Mouse (Mus musculus) urinary bladder, postnatal 25 days (tissue): Measurements from ENCODE around the gene Frs3.

Experiments
- DNase-seq: peaks from one replicate; pipeline ENCODE4 v3.0.0; 2022; ENCODE audit warnings: low spot score

The Frs3 gene

DNA sequence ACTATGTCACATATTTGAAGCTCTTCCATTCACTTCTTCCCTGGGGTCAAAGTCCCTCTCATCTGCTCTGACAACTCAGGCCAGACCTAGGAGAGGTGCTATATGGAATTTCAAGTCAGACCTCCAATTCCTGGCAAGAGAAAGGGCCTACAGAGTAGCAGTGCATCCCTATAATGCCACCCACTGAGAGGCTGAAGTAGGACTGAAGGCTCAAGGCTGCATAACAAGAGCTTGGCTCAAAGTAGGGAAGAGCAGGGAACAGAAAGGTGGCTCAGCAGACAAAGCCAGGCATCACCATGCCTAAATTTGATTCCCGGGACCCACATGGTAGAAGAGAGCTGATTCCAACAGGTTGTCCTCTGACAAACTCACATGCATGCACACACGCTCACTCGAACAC, 2.8 kb downstream of the Frs3 start:
- no peak for DNase-seq

- no peak for DNase-seq
Measured at GRCm38 (mm10) chr17:47693671-47694441, 5.0 kb downstream of the Frs3 start.

DNA sequence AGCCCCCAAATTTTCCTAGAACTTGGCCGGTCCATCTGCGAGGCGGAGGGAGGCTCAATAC, 5.4 kb downstream of the Frs3 start, which contains the start of gene Gm21981:
Gene Gm21981 (minus strand): TSS at position 14 of the 61 bp plus-strand sequence.
- no peak for DNase-seq

- peak; percentile 99 for DNase-seq
Measured at GRCm38 (mm10) chr17:47694503-47695336, 5.9 kb downstream of the Frs3 start, which contains the start of gene Prickle4. Prickle4 (minus strand) TSS chr17:47694736.

GRCm38 (mm10) chr17:47695337-47695710, 6.5 kb downstream of the Frs3 start:
- no peak for DNase-seq

DNA sequence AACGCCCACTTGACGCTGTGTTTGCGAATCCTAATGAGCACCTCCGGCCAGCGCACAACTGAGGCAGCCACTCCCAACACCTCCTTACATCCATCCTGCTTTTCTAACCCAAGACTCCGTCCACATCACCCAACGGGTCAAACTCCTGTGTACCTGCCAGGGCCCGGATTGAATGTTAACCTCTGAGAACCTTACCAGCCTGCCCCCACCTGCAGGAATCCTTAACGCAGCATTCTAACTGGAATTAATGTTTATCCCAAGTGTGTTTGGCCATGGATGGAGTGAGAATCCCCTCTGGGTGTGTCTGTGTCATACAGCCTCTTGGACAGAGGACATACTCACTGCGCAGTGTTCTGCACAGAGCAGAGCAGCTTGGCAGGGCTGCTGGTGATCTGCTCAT, 9.3 kb downstream of the Frs3 start:
- DNase-seq = no peak

- no peak for DNase-seq
Measured at GRCm38 (mm10) chr17:47699055-47699454, 10.2 kb downstream of the Frs3 start.

DNA sequence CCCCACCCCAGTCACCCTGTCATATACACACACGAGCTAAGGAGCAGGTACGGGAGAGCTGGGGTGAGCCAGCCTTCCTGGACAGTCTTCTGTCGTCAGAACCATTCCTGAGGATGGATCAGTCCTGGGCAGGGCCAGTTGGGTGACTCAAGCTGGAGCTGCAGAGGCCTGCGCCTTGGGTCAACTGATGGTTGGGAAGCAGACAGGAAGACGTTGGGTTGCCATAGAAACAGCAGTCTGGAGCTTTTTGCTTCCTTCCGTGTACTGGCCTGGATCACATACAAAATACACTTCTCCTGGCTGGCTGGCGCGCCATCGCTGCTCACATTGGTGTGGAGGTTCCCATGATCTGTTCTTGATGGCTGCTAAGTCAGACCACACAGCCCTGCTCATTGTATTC, 13.0 kb downstream of the Frs3 start:
- DNase-seq = no peak

- no peak for DNase-seq
Measured at GRCm38 (mm10) chr17:47702548-47703345, 13.9 kb downstream of the Frs3 start.

- DNase-seq = no peak
Measured at GRCm38 (mm10) chr17:47703556-47703955, 14.7 kb downstream of the Frs3 start.

DNA sequence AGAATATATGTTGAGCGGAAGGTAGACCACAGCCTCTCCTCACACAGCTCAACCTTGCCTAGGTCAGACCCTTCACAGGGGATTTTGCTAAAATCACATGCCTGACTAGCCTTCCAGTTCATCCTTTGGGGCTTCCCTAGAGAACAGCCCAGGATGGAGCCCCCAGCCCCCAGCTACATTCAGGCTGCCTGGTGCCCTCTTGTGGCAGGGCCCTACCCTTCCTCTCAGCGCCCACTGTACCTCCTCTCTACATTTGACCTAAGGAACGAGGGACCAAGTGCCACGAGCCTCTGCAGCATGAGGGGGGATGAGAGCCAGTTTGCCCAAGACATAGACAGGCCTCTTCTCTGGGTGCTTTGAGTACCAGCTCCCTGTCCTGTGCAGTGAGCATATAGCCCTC, 15.9 kb downstream of the Frs3 start:
- no peak for DNase-seq

- no peak for DNase-seq
Measured at GRCm38 (mm10) chr17:47706196-47706595, 17.4 kb downstream of the Frs3 start.

GRCm38 (mm10) chr17:47707961-47708360, 19.1 kb downstream of the Frs3 start:
- no peak for DNase-seq

GRCm38 (mm10) chr17:47708972-47709371, 20.1 kb downstream of the Frs3 start:
- no peak for DNase-seq

DNA sequence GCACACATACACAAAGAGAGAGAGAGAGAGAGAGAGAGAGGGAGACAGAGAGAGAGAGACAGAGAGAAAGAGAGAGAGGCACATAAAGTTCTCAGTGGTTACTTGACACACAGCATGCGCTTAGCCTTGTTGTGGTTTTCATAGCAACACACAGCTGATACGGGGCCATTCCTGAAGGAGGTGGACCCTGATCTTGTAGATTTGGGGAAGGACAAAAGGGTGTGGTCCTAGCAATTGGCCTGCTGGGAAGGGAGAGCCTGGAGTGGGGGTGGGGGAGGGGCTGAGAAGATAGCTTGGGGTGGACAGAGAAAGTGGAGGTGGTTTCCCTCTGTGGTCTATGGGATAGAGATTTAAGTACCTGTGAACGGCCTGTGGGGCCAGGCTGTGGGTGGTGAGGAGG, 21.2 kb downstream of the Frs3 start:
- DNase-seq = no peak

DNA sequence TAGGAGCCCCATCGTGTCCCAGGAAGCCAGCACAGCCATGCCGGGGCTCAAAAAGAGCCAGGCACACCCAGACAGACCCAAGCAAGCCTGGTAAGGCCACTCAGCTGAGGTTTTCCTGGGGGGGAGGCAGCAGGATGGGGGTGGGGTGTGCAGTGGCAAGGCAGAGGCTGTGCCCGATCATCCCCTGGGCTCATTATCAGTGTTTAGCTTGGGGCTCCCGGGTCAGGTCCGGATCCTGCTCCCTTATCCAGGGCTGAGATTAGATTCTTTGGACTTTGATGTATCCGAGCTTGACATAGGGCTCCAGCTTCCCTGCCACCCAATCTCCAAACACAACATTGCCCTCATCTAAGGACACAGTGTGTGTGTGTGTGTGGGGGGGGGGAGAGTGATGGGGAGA, 23.1 kb downstream of the Frs3 start:
- DNase-seq = no peak

DNA sequence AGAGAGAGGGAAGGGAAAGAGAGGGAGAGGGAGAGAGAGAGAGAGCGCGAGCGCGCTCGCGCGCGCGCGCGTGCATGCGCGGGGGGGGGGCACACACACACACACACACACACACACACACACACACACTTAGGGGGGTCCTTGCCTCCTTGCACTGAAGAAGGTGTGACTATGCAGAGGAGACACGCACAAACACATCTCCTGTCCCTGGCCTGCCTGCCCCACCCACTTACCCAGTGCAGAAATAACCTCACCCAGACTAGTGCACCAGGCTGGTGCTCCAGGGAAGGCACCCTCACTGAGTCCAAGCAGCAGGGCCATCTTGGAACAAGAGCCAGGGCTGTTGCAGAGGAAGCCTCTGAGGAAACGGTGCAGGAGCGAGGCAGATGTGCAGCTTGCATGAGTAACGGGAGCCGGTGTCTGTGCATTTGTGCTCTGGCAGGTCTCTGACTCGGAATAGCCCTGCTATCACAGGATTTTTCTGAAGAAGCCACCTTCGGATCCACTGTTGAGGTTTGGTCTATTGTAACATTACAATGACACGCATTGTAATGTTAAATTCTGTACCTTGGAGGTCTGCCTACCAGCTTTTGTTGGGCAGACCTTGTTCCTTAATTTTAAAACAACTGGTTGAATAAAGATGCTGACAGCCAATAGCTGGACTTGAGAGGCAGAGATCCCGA, 24.2 kb downstream of the Frs3 start:
- DNase-seq = no peak

DNA sequence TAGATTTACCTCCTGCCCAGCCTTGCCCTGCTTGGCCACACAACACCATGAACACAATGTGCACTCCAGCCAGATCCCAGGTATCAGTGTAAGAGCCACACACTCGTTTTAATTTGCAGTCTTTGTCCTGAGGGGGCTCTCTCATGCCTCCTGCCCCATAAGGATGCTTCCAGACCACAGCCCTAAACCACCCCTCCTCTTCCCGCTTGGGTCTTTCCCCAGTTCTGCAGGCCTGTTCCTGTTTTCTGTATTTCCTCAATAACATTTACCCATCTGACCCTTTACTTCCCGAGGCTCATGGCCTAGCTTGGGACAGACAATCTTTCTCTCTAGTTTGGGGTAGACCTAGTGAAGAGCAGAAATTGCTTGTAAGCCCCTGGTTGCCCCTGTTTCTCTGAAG, 26.2 kb downstream of the Frs3 start:
- DNase-seq = no peak

- DNase-seq = no peak
Measured at GRCm38 (mm10) chr17:47721183-47721582, 32.4 kb downstream of the Frs3 start.

DNA sequence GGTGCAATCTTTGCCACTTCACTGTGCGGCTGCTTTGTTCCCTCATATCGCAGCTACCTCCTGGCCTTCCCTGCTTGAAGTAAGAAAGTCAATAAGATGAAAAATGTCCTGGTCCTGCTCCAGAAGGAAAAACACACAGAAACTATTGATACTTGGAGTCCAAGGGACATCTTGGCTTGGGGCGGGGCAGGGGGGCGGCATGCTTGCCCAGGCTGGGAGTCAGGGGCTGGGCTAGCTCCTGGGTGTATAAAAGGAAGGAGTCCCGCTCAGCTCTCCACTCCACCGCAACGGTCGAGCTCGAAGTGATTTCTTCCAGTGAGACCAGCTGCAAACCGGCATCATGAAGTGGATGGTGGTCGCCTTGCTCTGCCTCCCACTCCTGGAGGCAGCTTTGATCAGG, 37.7 kb downstream of the Frs3 start, which contains the start of gene Pgc:
Gene Pgc (plus strand): TSS at position 277 of the 400 bp plus-strand sequence.
- no peak for DNase-seq

DNA sequence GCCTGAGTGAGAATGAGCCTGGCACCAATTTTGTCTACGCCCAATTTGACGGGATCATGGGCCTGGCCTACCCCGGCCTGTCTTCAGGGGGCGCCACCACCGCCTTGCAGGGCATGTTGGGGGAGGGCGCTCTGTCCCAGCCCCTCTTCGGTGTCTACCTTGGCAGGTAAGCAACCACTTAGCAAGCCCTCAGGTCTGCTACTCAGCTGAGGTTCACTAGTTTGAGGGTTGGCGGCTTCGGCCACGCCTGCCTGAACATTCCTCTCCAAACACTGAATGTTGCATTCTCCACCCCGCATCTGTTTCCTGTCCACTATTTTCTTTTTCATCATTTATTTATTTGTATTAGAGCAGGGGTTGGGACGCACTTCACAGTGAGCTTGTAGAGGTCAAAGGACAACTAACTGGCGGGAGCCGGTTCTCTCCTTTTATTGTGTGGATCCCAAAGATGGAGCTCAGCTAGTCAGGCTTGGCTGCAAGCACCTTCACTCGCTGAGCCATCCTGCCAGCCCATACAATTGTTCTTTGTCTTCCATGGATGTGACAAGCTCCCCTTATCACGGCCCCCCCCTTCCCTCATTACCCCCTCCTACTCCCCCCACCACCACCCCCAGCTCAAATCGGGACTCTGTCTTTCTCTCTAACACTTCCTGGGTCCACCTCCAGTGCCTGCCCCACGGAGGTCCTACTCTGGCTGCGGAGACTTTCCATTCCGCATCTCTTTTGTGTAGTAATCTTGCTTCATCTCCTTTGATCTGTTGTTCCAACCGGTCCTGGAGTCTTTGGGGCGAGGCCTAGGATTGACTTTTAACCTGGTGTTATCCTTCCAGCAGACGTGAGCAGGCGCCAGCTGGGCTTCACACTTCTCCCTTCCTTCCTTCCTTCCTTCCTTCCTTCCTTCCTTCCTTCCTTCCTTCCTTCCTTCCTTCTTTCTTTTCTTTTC, 42.1 kb downstream of the Frs3 start:
- no peak for DNase-seq
